Mouse (Mus musculus) small intestine, adult 2 months (tissue): Measurements from ENCODE around the gene Ctdsp2.

Experiments
- CTCF ChIP-seq: fragments of 200-500 bp; IDR thresholded peaks from 2 replicates; pipeline ENCODE4 v1.5.1; 2012; ENCODE audit warnings: low read depth, mild to moderate bottlenecking, control low read depth, inconsistent platforms, low read length, moderate library complexity, mixed read lengths; ENCODE audit not compliant: insufficient replicate concordance, insufficient read length; ENCODE audit errors: extremely low read depth
- POLR2A ChIP-seq: fragments of 200-500 bp; IDR thresholded peaks from 2 replicates; pipeline ENCODE4 v1.6.1; 2012; ENCODE audit warnings: low read depth, mild to moderate bottlenecking, control low read depth, inconsistent platforms, low read length, moderate library complexity

DNA sequence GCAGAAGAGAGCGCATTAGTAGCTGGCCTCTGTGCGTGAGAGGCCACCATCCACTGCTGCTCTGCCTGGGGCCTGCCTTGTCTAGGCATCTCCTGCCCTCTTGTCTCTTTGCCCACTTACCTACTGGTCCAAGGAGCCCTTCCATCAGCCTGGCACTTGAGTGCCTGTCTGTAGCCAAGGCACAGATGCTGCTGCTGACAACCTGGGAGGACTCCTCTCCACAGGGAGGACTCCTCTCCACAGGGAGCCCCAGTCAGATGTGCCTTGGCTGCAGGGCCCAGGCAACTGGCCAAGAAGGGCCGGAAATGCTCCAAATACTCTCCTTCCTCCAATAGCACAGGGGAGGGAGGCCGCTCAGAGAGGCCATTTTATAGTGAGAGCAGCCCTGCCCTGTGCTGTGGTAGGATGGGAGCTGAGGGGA lies 8.0 kb downstream of the Ctdsp2 start:
- TF ChIP-seq CTCF (no peak), POLR2A (no peak)
